Mouse (Mus musculus): Measurements from ENCODE around the gene Spty2d1. TPM values are rescaled to one million over a fixed set of nuclear protein-coding genes. Genes with fewer than 3 reads are reported as not detected.
"Not testable (repeated sequence)": the region's sequence is repeated elsewhere in the genome, so short reads cannot be mapped to it uniquely, and the experiment has no call there.

Gene Spty2d1
- total and polyA plus RNA-seq, 3 experiments = 2.7 to 8.5 (median 6.9) TPM

GRCm38 (mm10) chr7:46997644-46998395 is 10.4 kb downstream of the Spty2d1 start:
- Histone ChIP-seq H3K4me3 (no peak overlapping the region), H3K4me1 (ENCODE audit: control insufficient read depth, insufficient read depth, low read length) (peaks cover 12% of the 10 kb centered on the region), H3K79me2 (replicated peaks; ENCODE audit: control insufficient read depth, insufficient read depth, low read length) (peaks cover 2% of the 10 kb centered on the region; the same call in 1 of the 2 replicates), H3K9ac (ENCODE audit: low read depth, low read length) (no peak overlapping the region), H3K36me3 (ENCODE audit: control insufficient read depth, insufficient read depth, low read length) (peaks cover 15% of the 10 kb centered on the region), H3K27ac (peak overlapping the region; percentile 46; the same call in 1 of the 2 replicates), H3K27me3 (ENCODE audit: control insufficient read depth, insufficient read depth, low read length) (no peaks in the 10 kb centered on the region)
- intact Hi-C loops (cut with DNase I) = no loop called here
- TF ChIP-seq POLR2A (IDR thresholded peaks at IDR 0.05; ENCODE audit: insufficient read depth, low read depth, low read length) = no peak
- TF ChIP-seq CTCF (IDR thresholded peaks at IDR 0.05) = no peak
- TF ChIP-seq EP300 (IDR thresholded peaks at IDR 0.05; ENCODE audit: insufficient read depth, low read depth, low read length) = no peak
- WGBS = 57% methylated on average over 21 of the region's 21 CpGs
- peak; percentile 53 to 72 for DNase-seq

GRCm38 (mm10) chr7:46997008-46997407 is 11.2 kb downstream of the Spty2d1 start:
- WGBS = 76% methylated on average over 4 of the region's 4 CpGs
- intact Hi-C loops (cut with DNase I) = no loop called here
- Histone ChIP-seq H3K27me3 (ENCODE audit: control insufficient read depth, insufficient read depth, low read length) (no peaks in the 10 kb centered on the region), H3K4me3 (no peak overlapping the region), H3K36me3 (ENCODE audit: control insufficient read depth, insufficient read depth, low read length) (peaks cover 14% of the 10 kb centered on the region), H3K27ac (no peak overlapping the region), H3K4me1 (ENCODE audit: control insufficient read depth, insufficient read depth, low read length) (peaks cover 10% of the 10 kb centered on the region), H3K9ac (ENCODE audit: low read depth, low read length) (no peak overlapping the region), H3K79me2 (replicated peaks; ENCODE audit: control insufficient read depth, insufficient read depth, low read length) (peaks cover 2% of the 10 kb centered on the region; the same call in 1 of the 2 replicates)
- TF ChIP-seq POLR2A (IDR thresholded peaks at IDR 0.05; ENCODE audit: insufficient read depth, low read depth, low read length) (no peak), CTCF (IDR thresholded peaks at IDR 0.05) (no peak), EP300 (IDR thresholded peaks at IDR 0.05; ENCODE audit: insufficient read depth, low read depth, low read length) (no peak)
- DNase-seq = no peak

- no peak overlapping the region for H3K4me3 ChIP-seq
Measured at GRCm38 (mm10) chr7:46995558-46995957, 12.7 kb downstream of the Spty2d1 start.

GRCm38 (mm10) chr7:46993079-46993478 is 15.1 kb downstream of the Spty2d1 start:
- 79% methylated on average over 8 of the region's 8 CpGs for WGBS
- no peaks in the 10 kb centered on the region for H3K4me1 ChIP-seq (ENCODE audit: control insufficient read depth, insufficient read depth, low read length)
- DNase-seq = no peak
- no peak overlapping the region for H3K4me3 ChIP-seq
- H3K9ac ChIP-seq (ENCODE audit: low read depth, low read length) = no peak overlapping the region
- no peak overlapping the region for H3K27ac ChIP-seq
- TF ChIP-seq POLR2A (IDR thresholded peaks at IDR 0.05; ENCODE audit: insufficient read depth, low read depth, low read length) (no peak), CTCF (IDR thresholded peaks at IDR 0.05) (no peak)
- H3K27me3 ChIP-seq (ENCODE audit: control insufficient read depth, insufficient read depth, low read length) = no peaks in the 10 kb centered on the region
- intact Hi-C loops (cut with DNase I) = no loop called here
- H3K79me2 ChIP-seq (replicated peaks; ENCODE audit: control insufficient read depth, insufficient read depth, low read length) = no peaks in the 10 kb centered on the region
- H3K36me3 ChIP-seq (ENCODE audit: control insufficient read depth, insufficient read depth, low read length) = no peaks in the 10 kb centered on the region; the same call in 1 of the 2 replicates

More at GRCm38 (mm10) chr7:46995558-46995957, 12.7 kb downstream of the Spty2d1 start:
- Histone ChIP-seq H3K4me1 (ENCODE audit: control insufficient read depth, insufficient read depth, low read length) (peaks cover 2% of the 10 kb centered on the region), H3K27ac (no peak overlapping the region), H3K36me3 (ENCODE audit: control insufficient read depth, insufficient read depth, low read length) (peaks cover 5% of the 10 kb centered on the region), H3K79me2 (replicated peaks; ENCODE audit: control insufficient read depth, insufficient read depth, low read length) (0 out of 2 replicates have a peak, but pooled peaks cover 2% of the 10 kb centered on the region), H3K27me3 (ENCODE audit: control insufficient read depth, insufficient read depth, low read length) (no peaks in the 10 kb centered on the region), H3K9ac (ENCODE audit: low read depth, low read length) (no peak overlapping the region)
- no peak for DNase-seq
- WGBS = 89% methylated on average over 3 of the region's 3 CpGs
- TF ChIP-seq EP300 (IDR thresholded peaks at IDR 0.05; ENCODE audit: insufficient read depth, low read depth, low read length) (no peak), CTCF (IDR thresholded peaks at IDR 0.05) (no peak), POLR2A (IDR thresholded peaks at IDR 0.05; ENCODE audit: insufficient read depth, low read depth, low read length) (no peak)
- intact Hi-C loops (cut with DNase I) = no loop called here

GRCm38 (mm10) chr7:46989387-46989786 is 18.8 kb downstream of the Spty2d1 start:
- DNase-seq; H3K79me2 ChIP-seq (replicated peaks; ENCODE audit: control insufficient read depth, insufficient read depth, low read length); H3K4me1 ChIP-seq (ENCODE audit: control insufficient read depth, insufficient read depth, low read length); H3K4me3 ChIP-seq; H3K36me3 ChIP-seq (ENCODE audit: control insufficient read depth, insufficient read depth, low read length); H3K27me3 ChIP-seq (ENCODE audit: control insufficient read depth, insufficient read depth, low read length); H3K27ac ChIP-seq; intact Hi-C loops (cut with DNase I); H3K9ac ChIP-seq (ENCODE audit: low read depth, low read length): not testable (repeated sequence)
- 54% methylated on average over 4 of the region's 4 CpGs for WGBS

- no peak for TF ChIP-seq CTCF (IDR thresholded peaks at IDR 0.05)
- no peak for TF ChIP-seq EP300 (IDR thresholded peaks at IDR 0.05; ENCODE audit: insufficient read depth, low read depth, low read length)
- TF ChIP-seq POLR2A (IDR thresholded peaks at IDR 0.05; ENCODE audit: insufficient read depth, low read depth, low read length) = no peak
- DNase-seq = no peak
- intact Hi-C loops (cut with DNase I) = no loop called here
- Histone ChIP-seq H3K27me3 (ENCODE audit: control insufficient read depth, insufficient read depth, low read length) (no peaks in the 10 kb centered on the region), H3K4me1 (ENCODE audit: control insufficient read depth, insufficient read depth, low read length) (no peaks in the 10 kb centered on the region), H3K36me3 (ENCODE audit: control insufficient read depth, insufficient read depth, low read length) (no peaks in the 10 kb centered on the region), H3K27ac (no peak overlapping the region), H3K79me2 (replicated peaks; ENCODE audit: control insufficient read depth, insufficient read depth, low read length) (no peaks in the 10 kb centered on the region), H3K4me3 (no peak overlapping the region), H3K9ac (ENCODE audit: low read depth, low read length) (no peak overlapping the region)
- 39% methylated on average over 2 of the region's 2 CpGs for WGBS
Measured at GRCm38 (mm10) chr7:46987073-46987472, 21.1 kb downstream of the Spty2d1 start.

All from heart, adult 2 months (tissue).